Mouse (Mus musculus): ENCODE data around the gene Tmem43. TPM values are rescaled to one million over a fixed set of nuclear protein-coding genes. Genes with fewer than 3 reads are reported as not detected.

Gene Tmem43
- polyA plus RNA-seq, 1 experiment from 2014 or later: 44.7 TPM

Other genes with a start within 250 kb of the Tmem43 start
- 0.05 and 0.19 TPM in 2 replicates for gene Wnt7a, start 62.3 kb upstream of the Tmem43 start, polyA plus RNA-seq (2015; fragmentation: Nextera tagmentation; extraction: Ambion mirVana)
- gene Chchd4, start 157 bp upstream of the Tmem43 start, polyA plus RNA-seq (2015; fragmentation: Nextera tagmentation; extraction: Ambion mirVana): 30.2 and 30.7 TPM in 2 replicates
- gene Xpc, start 42.2 kb downstream of the Tmem43 start, polyA plus RNA-seq (2015; fragmentation: Nextera tagmentation; extraction: Ambion mirVana): 25.1 and 25.5 TPM in 2 replicates
- 280 and 313 TPM in 2 replicates for gene Lsm3, start 42.2 kb downstream of the Tmem43 start, polyA plus RNA-seq (2015; fragmentation: Nextera tagmentation; extraction: Ambion mirVana)
- 84.0 and 87.2 TPM in 2 replicates for gene Slc6a6, start 210.3 kb downstream of the Tmem43 start, polyA plus RNA-seq (2015; fragmentation: Nextera tagmentation; extraction: Ambion mirVana)